Mouse (Mus musculus): ENCODE data around the gene Chrm3.

DNA sequence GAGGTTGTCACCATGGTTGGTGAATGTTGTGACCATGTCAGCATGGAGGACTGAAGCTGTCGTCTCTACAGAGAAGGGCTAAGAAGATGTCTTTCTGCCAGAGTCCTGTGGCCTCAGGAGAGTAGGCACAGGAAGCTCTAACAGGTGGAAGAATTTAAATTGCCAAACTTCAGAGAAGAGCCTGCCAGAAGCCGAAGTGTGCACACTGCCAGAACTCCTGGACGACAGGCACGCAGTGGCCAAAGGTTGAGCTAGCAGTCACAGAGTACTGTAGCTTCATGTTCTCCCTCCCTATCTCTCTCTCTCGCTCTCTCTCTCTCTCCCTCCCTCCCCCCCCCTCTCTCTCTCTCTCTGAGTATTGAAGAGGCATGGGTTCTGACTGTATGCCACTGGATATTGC, 4.9 kb downstream of the Chrm3 start:
- no peak for TF ChIP-seq GATA1 (IDR thresholded peaks at IDR 0.05; ENCODE audit: borderline replicate concordance, low read length)
- no peak for TF ChIP-seq FLI1 (IDR thresholded peaks at IDR 0.05; ENCODE audit: low read length)
